Mouse (Mus musculus): Measurements from ENCODE around the gene Lias.

Lias gene

GRCm38 (mm10) chr5:65390648-65391644 is at the start of gene Lias, which contains the start of gene Rpl9:
TSS of gene Lias (plus strand) at chr5:65391497.
TSS of gene Rpl9 (minus strand) at chr5:65391444.
- ATAC-seq (ENCODE audit: low TSS enrichment) = peak; percentile 98

DNA sequence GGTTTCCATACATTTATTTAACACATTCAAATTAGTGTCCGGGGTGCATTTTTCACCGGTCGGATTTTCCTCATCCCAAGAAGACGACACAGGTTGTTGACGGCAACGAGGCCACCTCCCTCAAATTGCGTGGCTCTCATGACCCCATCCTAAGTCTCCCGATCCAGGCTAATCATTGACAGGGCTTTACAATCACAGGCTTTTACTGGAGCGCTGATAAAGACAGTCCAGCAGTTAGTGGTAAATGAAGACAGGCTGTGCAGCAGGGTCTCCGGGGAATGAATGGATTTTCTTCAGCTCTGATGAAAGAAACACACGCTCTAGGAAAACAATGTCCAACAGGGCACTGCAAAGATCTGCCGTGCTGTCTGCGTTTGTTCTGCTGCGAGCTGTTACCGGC is 43.1 kb upstream of the Lias start, which contains the start of gene Klb:
Gene Klb (plus strand): TSS at position 147 of the 400 bp plus-strand sequence.
- ATAC-seq (ENCODE audit: low TSS enrichment) = no peak

DNA sequence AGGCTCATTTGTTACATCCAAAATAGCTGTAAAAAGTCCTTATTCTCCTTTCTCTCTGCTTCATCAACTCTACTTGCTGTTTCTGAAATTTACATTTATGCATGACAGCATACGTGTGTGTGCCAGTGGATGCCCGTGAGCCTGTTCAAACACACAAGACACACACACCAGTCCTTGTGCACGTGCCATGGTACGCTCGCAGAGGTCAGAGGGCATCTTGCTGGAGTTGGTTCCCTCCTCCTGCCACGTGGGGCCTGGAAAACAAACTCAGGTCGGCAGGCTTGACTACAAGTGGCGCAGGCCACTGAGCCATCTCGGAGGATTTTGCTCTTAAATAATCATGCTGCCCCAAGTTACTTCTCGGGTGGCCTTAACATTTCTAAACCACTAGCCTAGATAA is 40.8 kb upstream of the Lias start:
- ATAC-seq (ENCODE audit: low TSS enrichment) = no peak

GRCm38 (mm10) chr5:65354097-65354496 is 37.2 kb upstream of the Lias start:
- ATAC-seq (ENCODE audit: low TSS enrichment) = no peak

DNA sequence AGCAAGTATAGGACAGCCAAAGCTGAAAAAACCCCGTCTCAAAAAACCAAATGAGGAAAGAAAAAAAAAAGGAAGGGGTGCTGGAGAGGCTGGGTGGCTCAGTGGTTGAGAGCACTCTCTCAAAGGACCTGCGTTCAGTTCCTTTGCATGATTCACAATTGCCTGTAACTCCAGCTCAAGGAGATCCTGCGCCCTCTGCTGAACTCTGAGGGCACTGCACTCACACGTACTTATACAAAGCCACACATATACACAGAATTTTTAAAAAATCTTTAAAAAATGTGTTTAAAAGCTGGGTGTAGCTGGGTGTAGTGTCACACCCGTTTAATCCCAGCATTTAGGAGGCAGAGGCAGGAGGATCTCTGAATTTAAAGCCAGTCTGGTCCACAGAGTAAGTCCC is 36.3 kb upstream of the Lias start:
- no peak for ATAC-seq (ENCODE audit: low TSS enrichment)

DNA sequence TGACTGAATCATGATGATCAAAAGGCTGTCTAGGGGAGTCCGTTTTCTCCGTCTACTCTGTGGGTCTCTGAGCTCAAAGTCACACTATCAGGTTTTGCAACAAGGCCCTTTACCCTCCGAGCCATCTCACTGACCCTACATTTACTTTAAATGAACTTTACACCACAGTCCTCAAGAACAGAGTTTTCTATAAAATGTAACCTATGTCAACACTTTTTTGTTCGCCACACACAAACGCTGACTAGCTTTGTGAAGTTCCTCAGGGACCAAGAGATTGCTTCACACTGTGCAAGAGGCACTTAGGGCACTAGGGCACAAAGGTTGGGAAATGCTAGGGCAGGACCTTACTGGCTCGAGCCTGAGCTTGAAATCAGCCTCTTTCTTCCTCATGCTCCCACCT is 34.4 kb upstream of the Lias start:
- ATAC-seq (ENCODE audit: low TSS enrichment) = no peak

- ATAC-seq (ENCODE audit: low TSS enrichment) = no peak
These were observed 33.5 kb upstream of the Lias start for GRCm38 (mm10) chr5:65357771-65358170.

DNA sequence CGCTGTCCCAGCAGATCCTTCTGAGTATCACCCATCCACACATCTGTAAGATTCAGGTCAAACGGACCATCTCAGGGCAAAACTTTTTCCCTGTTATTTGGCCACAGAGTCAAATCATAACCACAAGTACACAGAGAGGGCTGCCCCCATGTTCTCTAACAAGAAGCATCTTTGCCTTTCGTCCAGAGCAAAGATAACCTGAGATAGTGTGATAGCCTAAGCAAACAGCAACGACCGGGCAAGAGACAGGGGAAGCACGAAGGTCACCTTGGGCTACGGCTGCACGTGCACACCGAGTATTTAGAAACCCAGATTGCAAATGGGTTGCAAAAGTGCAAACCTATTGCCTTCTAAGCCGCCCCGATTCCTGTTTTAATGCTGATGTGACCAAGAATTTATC is 23.5 kb upstream of the Lias start:
- no peak for ATAC-seq (ENCODE audit: low TSS enrichment)

DNA sequence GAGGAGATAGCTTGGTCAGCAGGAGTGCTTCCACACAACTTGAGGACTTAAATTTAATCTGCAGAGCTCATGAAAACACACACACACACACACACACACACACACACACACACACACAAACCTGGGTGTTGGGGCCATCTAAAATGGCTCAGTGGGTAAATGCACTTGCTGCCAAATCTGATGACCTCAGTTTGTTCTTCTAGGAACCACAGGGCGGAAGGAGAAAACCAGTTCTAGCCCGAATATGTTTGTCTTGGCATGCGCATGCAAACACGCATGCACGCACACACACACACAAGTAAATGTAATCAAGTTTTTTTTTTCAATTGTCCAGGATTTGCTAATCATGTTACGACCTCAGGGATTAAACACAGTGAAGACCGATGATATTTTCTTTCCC is 19.7 kb upstream of the Lias start:
- no peak for ATAC-seq (ENCODE audit: low TSS enrichment)

DNA sequence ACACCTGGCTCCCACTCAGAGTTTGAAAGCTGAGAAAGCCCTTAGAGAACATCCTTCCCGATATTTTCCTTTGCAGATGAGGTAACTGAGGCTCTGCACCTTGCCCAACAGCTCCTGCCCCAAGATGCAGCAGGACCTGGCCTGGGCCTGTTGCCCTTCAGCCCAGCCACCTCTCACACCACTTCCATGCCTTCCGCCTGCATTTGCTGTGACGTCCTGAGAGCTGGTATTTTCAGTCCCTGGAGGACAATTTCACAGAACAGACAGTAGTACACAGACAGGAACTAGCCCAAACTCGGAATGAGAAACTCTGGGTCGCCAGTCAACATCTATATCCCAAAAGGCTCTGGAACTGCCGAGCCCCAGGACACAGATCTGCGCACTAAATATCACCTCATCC is 16.6 kb upstream of the Lias start:
- no peak for ATAC-seq (ENCODE audit: low TSS enrichment)

GRCm38 (mm10) chr5:65385704-65386103 is 5.6 kb upstream of the Lias start:
- peak; percentile 87 for ATAC-seq (ENCODE audit: low TSS enrichment)

DNA sequence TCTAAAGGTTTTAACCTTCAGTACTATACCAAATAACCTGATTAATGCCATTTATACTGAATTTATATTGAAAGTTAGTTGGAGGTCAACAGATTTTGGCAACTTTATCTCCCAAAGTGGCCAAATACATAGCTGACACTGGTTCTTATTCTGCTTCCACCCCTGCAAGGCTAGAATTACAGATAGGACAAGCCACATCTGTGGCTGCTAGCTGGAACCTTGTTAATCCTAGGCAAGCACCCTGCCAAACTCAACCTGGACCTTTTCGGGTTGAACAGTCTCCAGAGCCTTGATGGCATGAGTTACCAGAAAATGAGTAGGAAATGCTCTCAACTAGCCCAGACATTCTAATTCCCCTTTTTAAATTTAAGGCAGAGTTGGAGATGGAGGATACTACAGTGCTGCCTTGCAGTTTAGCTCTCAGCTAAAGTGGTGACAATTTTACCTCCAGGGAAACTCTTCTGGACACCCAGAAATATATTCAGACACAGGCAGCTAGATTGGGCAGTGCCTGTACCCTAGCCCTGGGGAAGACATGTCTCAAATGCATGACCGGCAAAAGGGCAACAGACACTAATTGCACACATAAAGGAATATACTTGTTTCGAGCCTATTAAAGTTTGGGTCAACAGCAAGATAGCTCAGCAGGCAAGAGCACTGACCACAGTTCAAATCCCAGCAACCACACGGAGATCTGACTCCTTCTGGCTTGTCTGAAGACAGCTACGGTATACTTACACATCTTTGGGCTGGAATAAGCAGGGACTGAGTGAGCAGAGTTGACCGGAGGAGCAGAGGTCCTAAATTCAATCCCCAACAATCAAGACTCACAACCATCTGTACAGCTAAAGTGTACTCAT is 4.1 kb upstream of the Lias start:
- ATAC-seq (ENCODE audit: low TSS enrichment) = no peak

DNA sequence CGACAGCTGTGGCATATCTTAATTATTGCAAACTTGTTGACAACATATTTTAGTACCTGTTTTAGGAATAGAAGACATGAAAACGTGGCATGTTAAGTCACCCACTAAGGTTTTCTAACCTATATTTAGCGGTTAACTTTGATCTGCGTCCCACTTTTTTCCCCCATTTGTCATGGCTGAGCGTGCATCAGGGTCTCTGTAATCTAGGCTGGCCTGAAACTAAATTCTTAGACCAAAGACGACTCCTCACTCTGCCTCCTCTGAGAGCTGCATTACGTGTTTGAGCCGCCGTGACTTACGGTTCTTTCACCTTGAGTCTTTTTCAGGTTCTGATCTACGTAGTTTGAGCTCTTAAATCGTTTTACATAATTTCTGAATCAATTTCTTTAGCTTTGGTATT is 456 bp downstream of the Lias start:
- no peak for ATAC-seq (ENCODE audit: low TSS enrichment)

GRCm38 (mm10) chr5:65394425-65394824 is 3.1 kb downstream of the Lias start:
- ATAC-seq (ENCODE audit: low TSS enrichment) = no peak

DNA sequence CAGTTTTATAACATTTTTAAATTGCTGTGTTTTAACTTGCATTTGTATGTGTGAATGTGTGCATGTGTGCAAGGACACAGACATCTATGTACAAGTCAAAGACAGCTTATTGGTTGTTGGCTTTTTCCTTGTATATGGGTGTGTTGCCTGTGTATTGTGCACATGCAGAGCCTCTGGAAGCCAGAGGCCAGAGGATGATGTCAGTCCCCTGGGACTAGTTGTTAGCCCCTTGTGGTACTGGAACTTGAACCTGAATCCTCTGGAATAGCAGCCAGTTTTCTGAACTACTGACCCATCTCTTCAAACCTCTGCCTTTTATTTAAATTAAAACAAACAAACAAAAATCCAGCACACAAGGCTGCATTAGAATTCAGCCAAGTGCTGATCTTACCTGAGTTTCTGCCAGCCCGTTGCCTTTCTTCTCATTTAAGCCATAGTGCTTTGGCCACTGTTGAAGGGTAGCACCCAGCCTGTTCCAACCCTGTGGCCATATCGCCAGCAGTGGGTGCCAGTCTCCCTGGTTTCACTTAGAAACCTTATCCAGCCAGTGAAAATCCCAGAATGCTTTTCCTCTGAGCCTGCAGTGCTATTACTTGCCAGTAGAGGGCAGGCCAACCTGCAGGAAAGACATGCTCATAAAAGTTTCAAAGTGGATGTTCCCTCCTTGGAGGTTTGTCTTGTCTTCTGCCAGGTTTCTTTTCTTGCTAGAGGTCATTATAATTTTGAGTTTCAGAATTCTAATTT is 10.1 kb downstream of the Lias start:
- ATAC-seq (ENCODE audit: low TSS enrichment) = peak; percentile 97

- ATAC-seq (ENCODE audit: low TSS enrichment) = peak; percentile 56
These were observed 16.7 kb downstream of the Lias start for GRCm38 (mm10) chr5:65407989-65408388.

- peak; percentile 80 for ATAC-seq (ENCODE audit: low TSS enrichment)
These were observed 24.6 kb downstream of the Lias start for GRCm38 (mm10) chr5:65415653-65416458.

DNA sequence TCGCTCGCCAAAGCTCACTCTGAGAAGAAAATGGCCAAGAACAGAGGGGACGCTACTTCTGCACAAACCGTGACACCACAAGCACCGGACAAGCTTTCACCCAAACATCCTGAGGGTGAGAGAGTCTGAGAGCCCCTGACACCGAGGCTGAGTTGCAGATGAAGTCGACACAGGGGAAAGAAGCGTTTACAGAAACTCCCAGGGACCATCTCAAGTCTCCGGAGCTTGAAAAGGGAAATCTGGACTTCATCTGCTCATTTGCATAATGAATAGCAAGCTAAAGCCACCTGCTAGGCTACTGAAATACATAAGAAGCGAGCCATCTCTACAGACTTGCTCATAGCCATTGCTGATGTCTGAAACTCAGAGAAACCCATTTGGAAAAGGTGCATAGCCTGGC is 27.8 kb downstream of the Lias start:
- no peak for ATAC-seq (ENCODE audit: low TSS enrichment)

DNA sequence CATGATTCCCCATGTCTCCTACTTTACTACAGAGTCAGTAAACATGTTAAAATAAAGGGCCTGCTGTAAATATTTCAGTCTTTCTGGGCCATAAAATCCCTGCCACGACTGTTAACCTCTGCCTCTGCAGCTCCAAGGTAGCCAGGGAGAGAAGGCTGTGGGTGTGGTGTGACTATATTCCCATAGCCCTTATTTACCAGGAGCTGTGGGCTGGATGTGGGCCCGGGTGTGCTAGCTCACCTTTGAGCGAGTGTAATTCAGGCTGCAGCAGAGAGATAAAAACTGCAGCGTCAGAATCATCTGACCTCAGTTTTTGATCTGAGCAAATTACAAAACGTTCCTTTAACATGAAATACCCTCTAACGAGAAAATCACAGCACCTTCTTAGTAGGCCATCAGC is 29.5 kb downstream of the Lias start:
- ATAC-seq (ENCODE audit: low TSS enrichment) = no peak

DNA sequence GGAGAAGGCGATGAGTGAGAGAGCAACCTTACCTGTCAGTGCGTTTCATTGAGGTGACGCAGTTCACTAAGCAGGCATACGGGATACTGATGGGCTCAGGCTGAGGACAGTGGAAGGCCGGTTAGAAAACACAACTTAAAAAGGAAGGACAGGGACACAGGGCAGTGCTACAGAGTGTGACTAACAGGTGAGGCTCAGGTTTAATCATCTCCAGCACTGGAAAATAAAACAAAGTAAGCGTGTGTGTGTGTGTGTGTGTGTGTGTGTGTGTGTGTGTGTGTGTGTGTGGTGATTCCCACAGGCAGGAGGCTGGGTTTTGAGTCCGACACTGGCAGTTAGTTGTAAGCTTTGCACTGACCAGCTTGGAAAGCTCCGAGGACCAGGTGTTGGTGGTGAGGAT is 31.5 kb downstream of the Lias start:
- ATAC-seq (ENCODE audit: low TSS enrichment) = no peak

GRCm38 (mm10) chr5:65424215-65424614 is 32.9 kb downstream of the Lias start:
- no peak for ATAC-seq (ENCODE audit: low TSS enrichment)

Data from frontal cortex, adult (tissue).